Mouse (Mus musculus) gastrocnemius, postnatal 25 days (tissue): ENCODE measurements at regions not wholly inside any gene's neighbourhood (a gene's known extent, or its start where the extent isn't known, plus 50 kb on each side); places are given as distances from the start of the nearest gene placed in this dataset.
A peak's percentile ranks its signal among the peaks of the same experiment; 100 is the strongest.
"Not testable (repeated sequence)": the region's sequence is repeated elsewhere in the genome, so short reads cannot be mapped to it uniquely, and the experiment has no call there.

Experiments used
- DNase-seq: peaks from one replicate; pipeline ENCODE4 v3.0.0; 2022

- no peak for DNase-seq
Measured at GRCm38 (mm10) chr17:42956588-42956987, 59.8 kb upstream of the Tnfrsf21 start.

- DNase-seq, result no peak
Measured at GRCm38 (mm10) chr17:42954722-42955121, 61.6 kb upstream of the Tnfrsf21 start.

GRCm38 (mm10) chr17:42944453-42944852 is 68.0 kb upstream of the Cd2ap start:
- no peak for DNase-seq

- peak; percentile 16 for DNase-seq
Measured at GRCm38 (mm10) chr17:42943272-42943696, 66.8 kb upstream of the Cd2ap start.

- no peak for DNase-seq
Measured at GRCm38 (mm10) chr17:42939476-42939875, 63.0 kb upstream of the Cd2ap start.

GRCm38 (mm10) chr17:42938579-42938978 is 62.1 kb upstream of the Cd2ap start:
- DNase-seq, result no peak

GRCm38 (mm10) chr17:42937480-42937879 is 61.0 kb upstream of the Cd2ap start:
- DNase-seq, result not testable (repeated sequence)

GRCm38 (mm10) chr17:42934068-42934467 is 57.6 kb upstream of the Cd2ap start:
- no peak for DNase-seq

- DNase-seq, result no peak
Measured at GRCm38 (mm10) chr17:42933335-42934004, 57.0 kb upstream of the Cd2ap start.

- DNase-seq, result no peak
Measured at GRCm38 (mm10) chr17:42927320-42927719, 50.9 kb upstream of the Cd2ap start.
